In genomic region chr9:118365431-118365830, GRCm38 (mm10) we compare ENCODE assay signal across 17 mouse cellular contexts.
"Had no signal": no experiment of that assay in that cellular context is flagged by ENCODE, and none has a peak within 500 bp of the region (broad histone marks: within the 10 kb centered on the region; RNA-seq: fewer than 3 reads in every experiment).

No protein-coding gene starts in this region.

- DNase-seq: cerebellum, adult 8-10 months; cerebellum, adult 9-10 months; cerebellum, adult 9-11 months; cerebellum, postnatal 10 days; cerebellum, postnatal 14 days; cerebellum, postnatal 25 days; cerebellum, postnatal 36 days; embryo, embryonic 11 days; forebrain, postnatal 0 days; gastrocnemius, adult 2 months; gastrocnemius, postnatal 10 days; gastrocnemius, postnatal 14 days; gastrocnemius, postnatal 25 days; gastrocnemius, postnatal 36 days; heart, adult 11 months; heart, adult 18-20 months; heart, adult 2 months had no signal
